Mouse (Mus musculus) brain, adult 10 weeks (tissue): ENCODE results near the gene Scgb2b26. TPM values are rescaled to one million over a fixed set of nuclear protein-coding genes. Genes with fewer than 3 reads are reported as not detected.

Experiments
- polyA plus RNA-seq: library from polyadenylated mRNA; stranded (reverse); fragments of 350-450 nt; fragmentation: Illumina TruSeq; extraction: RNeasy Lipid Tissue Mini Kit (QIAGEN cat#74804); gene quantifications from one replicate; pipeline ENCODE4 v1.2.3, GENCODE M21; 2015; ENCODE audit warnings: low read depth, low replicate concordance

The Scgb2b26 gene
- polyA plus RNA-seq = not detected

DNA sequence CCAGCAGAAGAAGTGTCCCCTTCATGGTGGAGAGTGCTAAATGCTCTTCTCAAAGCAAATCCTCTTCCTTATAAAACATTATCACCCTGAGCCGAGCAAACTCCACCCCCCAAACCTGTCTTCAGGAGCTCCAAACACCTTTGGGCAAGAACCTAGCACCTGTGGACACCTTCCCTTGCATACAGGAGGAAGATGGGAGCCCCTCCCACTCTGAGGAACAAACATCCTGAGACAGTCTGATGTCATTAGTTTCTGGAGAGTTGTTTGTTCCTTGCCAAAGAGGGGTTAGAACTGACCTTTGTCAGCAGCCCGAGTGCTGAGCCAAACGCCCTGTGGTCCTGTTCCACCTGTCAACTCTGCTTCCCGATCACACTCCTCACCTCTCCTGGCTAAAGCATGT, at the start of gene Scgb2b26:
Scgb2b26 (minus strand) TSS at position 101 of the 400 bp plus-strand sequence.

Other genes with a start within 250 kb of the Scgb2b26 start
- not detected for gene Scgb2b24, start 205.7 kb downstream of the Scgb2b26 start, polyA plus RNA-seq
- not detected for gene Scgb1b24, start 201.2 kb downstream of the Scgb2b26 start, polyA plus RNA-seq
- gene Scgb2b27, start 68.9 kb upstream of the Scgb2b26 start, polyA plus RNA-seq = not detected
- not detected for gene Scgb1b27, start 76.4 kb upstream of the Scgb2b26 start, polyA plus RNA-seq
- not detected for gene Scgb1b30, start 150.4 kb upstream of the Scgb2b26 start, polyA plus RNA-seq
- gene Wtip, start 188.2 kb upstream of the Scgb2b26 start, polyA plus RNA-seq = 9.7 TPM
- 122 TPM for gene Uba2, start 224.6 kb upstream of the Scgb2b26 start, polyA plus RNA-seq